Mouse (Mus musculus): ENCODE measurements around the gene Gm10447. TPM values are rescaled to one million over a fixed set of nuclear protein-coding genes. Genes with fewer than 3 reads are reported as not detected.
A peak's percentile ranks its signal among the peaks of the same experiment; 100 is the strongest.
"Not testable (repeated sequence)": the region's sequence is repeated elsewhere in the genome, so short reads cannot be mapped to it uniquely, and the experiment has no call there.

Gene Gm10447
- total RNA-seq, 2 experiments from 2014 or later = 0.22 to 0.34 TPM

DNA sequence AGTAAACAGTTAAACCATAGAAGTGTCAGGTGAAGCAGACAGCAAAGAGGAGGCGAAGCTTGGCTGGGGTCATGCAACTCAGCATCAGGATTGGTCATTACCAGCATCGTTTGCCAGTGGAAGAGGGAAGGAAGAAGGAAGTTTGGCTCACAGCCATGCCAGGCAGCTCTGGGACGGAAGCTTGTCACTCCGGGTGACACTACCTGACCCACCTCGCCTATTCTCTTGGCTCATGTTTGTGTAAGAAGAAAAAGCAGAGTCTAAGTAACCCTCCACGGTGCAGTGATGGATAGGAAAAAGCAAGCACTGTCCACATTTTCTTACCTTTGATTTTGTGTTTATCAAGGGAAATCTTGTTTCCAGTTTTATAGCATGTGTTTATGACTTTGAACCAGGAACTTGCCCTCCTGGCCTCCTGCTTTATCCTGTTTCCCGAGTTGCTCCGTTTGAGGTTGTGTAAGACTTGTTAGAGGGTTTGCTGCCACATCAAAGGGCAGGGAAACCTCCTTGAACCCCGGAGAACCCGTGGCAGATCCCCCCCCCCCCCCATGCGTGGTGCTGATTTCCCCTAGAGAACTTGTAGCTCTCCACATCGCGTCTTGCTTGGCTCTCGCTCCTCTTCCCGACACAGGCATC is 6.7 kb downstream of the Gm10447 start:
- intact Hi-C loops (cut with DNase I) = no loop called here
- DNase-seq (ENCODE audit: low spot score in 2 of 2) = no peak

DNA sequence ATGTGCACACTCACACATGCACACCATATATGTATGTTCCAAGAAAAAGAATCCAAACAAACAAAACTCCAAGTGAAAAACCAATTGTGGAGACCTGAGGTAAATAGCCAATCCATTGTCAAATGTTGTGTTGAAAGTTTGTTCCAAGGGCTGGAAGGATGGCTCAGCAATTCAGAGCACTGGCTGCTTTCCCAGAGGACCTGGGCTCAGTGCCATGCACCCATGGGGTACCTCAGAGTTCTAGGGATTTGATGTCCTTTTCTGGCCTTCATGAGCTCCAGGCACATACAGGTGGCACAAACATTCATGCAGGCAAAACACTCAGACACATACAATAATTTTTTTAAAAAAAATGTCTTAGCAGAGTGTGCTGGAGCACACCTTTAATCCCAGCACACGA is 8.4 kb downstream of the Gm10447 start:
- no peak for DNase-seq (ENCODE audit: low spot score in 2 of 2)

DNA sequence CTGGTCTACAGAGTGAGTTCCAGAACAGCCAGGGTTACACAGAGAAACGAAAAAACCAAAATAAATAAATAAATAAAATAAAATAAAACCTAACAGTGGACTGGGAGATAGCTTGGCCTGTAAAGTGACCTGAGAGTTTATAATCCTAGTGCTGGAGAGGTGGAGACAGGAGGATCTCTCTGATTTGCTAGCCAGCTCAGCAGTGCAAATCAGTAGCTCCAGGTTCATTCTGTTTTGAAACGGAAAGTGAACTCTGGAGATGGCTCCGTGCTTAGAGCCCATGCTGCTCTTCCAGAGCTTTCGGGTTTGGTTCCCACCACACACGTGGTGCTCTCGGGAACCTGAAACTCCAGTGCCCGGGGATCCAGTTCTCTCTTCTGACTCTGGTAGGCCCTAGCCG is 8.9 kb downstream of the Gm10447 start:
- no peak for DNase-seq (ENCODE audit: low spot score in 2 of 2)
- intact Hi-C loops (cut with DNase I) = no loop called here

More for the DNA sequence above, 8.4 kb downstream of the Gm10447 start:
- intact Hi-C loops (cut with DNase I) = no loop called here

DNA sequence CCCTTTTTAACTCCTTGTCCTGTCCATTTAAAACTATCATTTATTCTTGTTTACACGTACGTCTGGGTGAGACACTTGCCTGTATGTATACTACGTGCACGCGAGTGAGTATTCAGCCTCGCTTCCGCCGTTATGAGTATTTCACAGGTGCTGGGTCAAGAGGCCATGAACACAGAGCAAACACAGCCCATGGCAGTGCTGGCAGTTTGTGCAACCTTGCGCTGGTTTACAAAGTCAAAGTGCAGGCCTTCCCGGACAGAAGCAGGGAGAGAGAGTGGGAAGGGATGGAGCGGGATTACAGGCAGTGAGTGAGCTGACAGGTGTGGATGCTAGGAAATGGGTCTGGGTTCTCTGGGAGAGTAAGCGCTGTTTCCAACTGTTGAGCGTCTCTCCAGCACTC is 10.7 kb downstream of the Gm10447 start:
- intact Hi-C loops (cut with DNase I) = no loop called here

DNA sequence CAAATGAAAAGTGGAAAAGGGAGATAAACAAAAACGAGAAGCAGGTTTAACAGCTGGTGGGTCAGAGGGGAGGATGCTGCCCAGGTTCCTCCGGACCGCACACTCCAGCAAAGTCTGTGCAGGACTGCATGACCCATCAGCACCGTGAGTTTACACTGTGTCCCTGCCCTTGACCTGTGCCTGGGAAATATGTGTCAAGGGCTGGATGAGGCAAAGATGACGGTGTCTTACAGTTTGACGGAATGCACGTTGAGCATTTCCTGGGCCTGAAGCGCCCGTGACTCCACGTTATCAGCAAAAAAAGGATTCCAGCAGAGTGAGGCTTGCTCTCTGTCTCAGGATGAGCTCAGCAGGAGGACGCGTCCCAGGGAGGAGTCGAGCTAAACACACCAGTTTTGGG is 11.3 kb downstream of the Gm10447 start:
- no peak for DNase-seq (ENCODE audit: low spot score in 2 of 2)
- intact Hi-C loops (cut with DNase I) = no loop called here

More for the DNA sequence above, 10.7 kb downstream of the Gm10447 start:
- DNase-seq (ENCODE audit: low spot score in 2 of 2) = no peak

DNA sequence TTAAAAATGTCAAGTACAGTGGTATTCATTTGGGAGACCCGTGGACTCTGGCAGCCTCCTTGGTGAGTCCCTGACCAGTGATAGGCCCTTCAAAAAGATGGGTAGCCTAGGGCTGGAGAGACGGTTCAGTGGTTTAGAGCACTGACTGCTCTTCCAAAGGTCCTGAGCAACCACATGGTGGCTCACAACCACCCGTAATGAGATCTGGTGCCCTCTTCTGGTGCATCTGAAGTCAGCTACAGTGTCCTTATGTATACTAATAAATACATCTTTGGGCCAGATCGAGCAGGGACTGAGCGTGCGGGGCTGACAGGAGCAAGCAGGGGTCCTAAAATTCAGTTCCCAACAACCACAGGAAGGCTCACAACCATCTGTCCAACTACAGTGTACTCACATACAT is 13.0 kb downstream of the Gm10447 start:
- intact Hi-C loops (cut with DNase I) = no loop called here
- no peak for DNase-seq (ENCODE audit: low spot score in 2 of 2)

DNA sequence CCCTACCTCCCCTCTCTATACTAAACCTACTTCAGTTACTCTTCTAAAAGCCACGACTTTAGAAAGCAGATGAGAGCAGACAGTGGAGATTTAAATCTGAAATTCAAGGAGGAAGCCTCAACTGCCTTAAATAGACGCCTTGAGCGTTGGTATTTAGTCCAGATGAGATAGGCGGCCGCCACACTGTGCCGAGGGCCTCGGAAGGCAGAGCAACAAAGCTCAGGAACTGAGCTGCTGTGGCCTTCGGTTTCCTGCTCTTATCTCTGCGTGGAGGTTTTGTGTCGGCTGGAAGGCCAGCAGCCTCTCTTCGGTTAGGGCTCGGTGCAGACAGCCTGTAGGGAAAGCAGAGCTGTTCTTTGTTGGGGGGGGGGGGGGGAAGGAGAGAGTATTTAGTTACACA is 15.0 kb downstream of the Gm10447 start:
- DNase-seq (ENCODE audit: low spot score in 2 of 2) = no peak
- intact Hi-C loops (cut with DNase I) = no loop called here

DNA sequence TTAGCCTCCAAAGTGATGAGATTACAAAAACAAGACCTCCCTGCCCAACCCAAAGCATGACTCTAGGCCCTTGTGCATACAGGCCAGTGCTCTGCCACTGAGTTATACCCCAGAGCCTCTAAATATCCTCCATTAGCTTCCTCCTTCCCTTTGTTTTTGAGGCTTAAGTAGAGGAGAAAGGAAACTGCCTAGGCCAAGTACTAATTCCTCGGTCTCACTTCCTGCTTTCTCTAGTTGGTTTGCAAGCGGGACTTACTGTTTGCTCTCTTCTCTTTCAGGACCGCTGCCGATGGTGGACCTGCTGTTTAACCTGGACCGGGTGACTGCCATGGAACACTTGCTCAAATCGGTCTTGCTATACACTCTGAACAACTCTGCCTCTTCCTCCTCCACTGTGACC is 20.6 kb downstream of the Gm10447 start:
- DNase-seq (ENCODE audit: low spot score in 2 of 2) = no peak
- intact Hi-C loops (cut with DNase I) = no loop called here

DNA sequence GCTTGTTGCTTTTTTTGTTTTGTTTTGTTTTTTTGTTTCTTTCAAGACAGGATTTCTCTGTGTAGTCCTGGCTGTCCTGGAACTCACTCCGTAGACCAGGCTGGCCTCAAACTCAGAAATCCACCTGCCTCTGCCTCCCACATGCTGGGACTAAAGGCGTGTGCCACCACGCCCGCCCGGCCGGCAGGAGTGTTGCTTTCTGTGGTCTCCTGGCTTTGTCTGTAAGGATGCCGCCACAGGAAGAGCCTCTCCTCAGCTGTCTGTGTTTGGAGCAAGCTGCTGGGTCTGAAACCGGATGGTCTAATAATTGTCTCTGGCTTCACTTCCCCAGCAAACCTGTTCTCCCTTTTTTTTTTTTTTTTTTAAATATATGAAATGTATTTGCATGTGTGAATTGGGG is 21.4 kb downstream of the Gm10447 start:
- DNase-seq (ENCODE audit: low spot score in 2 of 2) = no peak
- intact Hi-C loops (cut with DNase I) = no loop called here

DNA sequence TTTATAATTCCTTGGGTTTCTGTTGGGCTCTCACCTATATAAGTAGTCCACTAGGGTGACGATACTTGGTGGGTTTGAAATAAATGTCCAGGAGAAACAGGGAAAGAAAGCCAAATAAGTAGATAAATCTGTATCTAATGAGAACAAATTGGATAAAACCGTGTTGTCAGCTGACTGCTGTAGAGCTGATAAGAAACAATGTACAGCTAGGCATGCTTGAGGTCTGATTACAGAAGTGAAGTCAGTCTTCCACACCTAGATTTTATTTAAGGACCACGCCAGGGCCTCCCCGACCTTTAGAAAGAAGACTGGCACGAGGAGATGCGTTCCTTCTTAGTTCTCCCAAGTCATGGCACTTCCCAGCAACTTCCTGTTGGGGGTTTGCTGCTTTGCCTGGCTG is 23.9 kb downstream of the Gm10447 start:
- DNase-seq (ENCODE audit: low spot score in 2 of 2) = no peak
- intact Hi-C loops (cut with DNase I) = no loop called here

DNA sequence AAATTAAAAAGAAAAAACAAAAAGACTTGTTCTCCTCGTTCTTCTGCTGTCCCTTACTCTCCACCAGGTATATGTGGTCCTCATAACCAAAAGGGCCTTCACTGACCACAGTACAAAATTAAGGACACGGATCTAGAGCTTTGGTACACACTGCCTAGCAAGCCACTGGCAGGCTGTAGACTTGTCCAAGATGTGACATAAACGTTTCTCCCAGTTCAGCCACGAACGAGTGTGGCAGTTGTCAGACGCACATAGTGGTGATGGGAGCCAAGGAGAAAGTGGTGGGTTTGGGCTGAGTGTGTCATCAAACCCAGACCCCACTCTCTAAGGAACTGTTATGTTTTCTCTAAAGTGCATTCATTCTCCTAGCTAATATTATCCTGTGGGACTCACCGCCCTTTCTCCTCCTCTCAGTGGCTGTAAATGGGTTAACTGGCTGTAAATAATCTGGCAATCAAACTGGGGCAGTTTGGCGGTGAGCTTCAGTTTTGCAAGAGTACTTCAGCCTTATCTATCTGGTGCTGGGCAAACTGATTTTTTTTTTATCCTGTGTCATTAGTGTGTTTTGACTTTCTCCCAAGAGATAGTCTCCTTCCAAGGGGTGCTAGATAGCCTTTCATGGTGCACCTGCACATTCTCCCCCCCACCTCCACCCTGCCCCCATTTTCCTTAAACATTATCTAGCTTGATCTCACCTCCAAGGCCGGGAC is 25.4 kb downstream of the Gm10447 start:
- intact Hi-C loops (cut with DNase I) = no loop called here
- DNase-seq (ENCODE audit: low spot score in 2 of 2) = no peak

DNA sequence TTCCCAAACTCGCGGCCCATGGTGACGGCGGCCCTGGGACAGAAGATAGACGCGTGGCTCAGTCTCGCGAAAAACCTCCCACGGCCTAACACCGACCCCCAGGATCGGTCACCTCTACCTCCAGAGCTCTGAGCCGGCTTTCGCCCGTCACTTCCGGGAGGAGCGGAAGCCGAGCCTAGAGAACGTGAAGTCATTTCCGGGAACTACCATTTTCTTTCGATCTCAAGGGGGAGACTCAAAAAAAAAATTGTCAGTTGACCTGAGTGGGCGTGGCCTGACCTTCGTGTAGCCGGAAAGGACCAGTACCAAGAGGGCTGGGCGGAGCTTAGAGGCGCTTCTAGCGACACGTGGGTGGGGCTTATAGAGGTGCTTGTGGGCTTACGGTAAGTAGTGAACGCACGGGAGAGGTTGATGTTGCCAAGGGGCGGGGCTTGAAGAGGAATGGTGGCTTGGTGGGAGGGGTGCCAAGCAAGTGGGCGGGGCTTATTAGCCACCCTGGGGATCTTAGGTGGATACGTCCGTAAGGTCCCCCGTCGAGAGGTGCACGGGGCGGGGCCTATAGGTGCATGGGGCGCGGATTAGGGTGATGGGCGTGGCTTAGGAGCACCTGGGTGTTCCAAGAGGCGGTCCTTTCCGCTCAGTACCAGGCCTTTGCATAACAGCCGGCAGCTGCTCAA is 26.1 kb downstream of the Gm10447 start, which contains the start of the genes Uqcrq and Gdf9:
TSS of gene Uqcrq (minus strand) at position 162 of the 677 bp plus-strand sequence.
TSS of gene Gdf9 (plus strand) at position 354 of the 677 bp plus-strand sequence.
- intact Hi-C loops (cut with DNase I) = no loop called here
- peak; percentile 98 to 99 for DNase-seq (ENCODE audit: low spot score in 2 of 2)

DNA sequence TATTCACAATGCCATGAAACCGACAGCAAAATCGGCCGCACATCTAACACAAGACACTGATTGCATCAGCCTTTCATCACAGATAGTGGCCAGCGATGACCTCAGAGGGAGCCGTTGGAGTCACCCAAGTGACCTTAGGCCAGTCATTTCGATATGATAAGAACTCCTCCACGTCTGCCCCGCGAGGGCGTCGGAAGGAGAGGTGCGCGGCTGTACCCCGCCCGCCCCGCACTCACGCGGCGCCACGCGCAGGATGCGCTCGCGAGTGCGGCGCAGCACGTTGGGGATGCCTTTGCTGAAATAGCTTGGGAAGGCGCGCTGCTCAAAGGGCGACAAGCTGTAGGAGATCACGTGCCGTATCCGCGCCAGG is 26.6 kb downstream of the Gm10447 start:
- intact Hi-C loops (cut with DNase I) = no loop called here
- no peak for DNase-seq (ENCODE audit: low spot score in 2 of 2)

DNA sequence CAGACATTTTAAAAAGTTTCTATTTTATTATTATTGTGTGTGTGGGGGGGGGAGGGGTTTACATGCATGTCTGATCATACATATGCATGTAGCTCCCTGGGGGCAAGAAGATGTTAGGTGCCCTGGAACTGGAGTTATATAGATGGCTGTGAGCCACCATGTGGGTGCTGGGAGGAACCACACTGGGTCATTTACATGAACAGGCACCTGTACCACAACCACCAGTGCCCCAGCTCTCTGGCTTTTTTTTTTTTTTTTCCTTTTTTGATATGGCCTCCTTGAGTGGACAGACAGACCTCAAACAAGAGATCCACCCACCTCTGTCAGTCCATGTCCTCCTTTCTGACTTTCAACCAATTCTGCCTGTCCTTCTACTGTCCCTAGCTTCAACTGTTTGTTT is 27.7 kb downstream of the Gm10447 start:
- intact Hi-C loops (cut with DNase I) = no loop called here
- no peak for DNase-seq (ENCODE audit: low spot score in 2 of 2)

DNA sequence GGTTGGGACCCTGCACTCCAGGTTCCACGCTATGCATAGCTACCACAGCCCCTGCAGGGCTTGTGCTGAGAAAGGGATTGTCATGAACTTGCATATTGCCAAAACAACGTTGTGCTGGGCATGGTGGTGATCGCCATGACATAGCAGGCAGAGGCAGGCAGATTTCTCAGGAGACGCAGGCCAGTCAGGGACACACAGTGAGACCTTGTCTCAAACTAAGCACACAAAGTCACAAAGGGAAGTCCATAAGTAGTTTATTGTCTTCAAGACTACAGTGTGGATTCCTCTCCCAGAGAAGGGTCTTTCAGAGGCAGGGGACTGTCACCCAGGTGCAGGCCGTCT is 28.2 kb downstream of the Gm10447 start:
- DNase-seq (ENCODE audit: low spot score in 2 of 2) = no peak
- intact Hi-C loops (cut with DNase I) = no loop called here

DNA sequence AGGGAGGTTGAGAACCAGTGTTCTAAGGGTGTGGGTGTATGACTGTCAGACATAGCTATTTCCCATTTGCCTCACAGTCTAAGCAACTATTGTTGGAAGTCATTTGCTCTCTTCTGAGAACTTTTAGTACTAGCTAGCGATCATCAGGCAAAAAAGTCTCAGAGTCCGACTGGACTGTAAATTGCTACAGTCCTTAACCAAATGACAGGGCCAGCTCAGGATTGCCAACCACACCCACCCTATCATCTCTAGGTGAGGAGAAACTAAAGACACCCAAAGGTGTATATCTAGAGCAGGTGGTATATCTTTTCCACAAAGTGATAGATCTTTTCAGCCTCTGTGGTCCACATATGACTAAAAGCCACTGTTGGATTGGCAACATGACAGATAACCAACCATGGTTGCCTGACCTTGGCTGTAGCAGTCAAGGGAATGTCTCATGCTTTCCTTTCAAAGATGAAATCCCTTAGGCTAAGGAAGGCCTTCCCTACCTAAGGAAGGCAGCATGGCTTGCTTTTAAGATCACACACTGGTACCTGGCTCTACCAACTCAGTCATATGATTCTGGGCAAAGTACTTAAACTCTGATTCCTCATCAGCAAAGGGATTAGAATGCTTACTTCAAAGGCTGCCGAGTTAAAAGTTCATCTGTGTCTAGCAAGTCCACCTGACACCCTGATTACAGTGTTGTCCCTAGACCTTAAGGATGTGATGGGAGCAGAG is 28.8 kb downstream of the Gm10447 start:
- intact Hi-C loops (cut with DNase I) = no loop called here
- no peak for DNase-seq (ENCODE audit: low spot score in 2 of 2)

DNA sequence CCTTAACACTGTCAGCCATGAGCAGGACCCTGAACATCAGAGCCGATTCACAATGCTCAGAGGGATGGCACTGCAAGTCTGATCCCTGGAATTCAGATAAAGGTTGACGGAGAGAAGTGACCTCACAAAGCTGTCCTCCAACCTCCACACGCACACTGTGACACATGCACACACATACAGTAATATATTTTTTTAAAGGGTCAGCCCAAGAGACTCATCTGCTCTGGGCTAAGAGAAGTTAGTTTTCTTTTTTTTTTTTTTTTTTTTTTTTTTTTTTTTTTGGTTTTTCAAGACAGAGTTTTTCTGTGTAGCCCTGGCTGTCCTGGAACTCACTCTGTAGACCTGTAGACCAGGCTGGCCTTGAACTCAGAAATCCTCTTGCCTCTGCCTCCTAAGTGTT is 30.0 kb downstream of the Gm10447 start:
- intact Hi-C loops (cut with DNase I); DNase-seq (ENCODE audit: low spot score in 2 of 2): not testable (repeated sequence)

DNA sequence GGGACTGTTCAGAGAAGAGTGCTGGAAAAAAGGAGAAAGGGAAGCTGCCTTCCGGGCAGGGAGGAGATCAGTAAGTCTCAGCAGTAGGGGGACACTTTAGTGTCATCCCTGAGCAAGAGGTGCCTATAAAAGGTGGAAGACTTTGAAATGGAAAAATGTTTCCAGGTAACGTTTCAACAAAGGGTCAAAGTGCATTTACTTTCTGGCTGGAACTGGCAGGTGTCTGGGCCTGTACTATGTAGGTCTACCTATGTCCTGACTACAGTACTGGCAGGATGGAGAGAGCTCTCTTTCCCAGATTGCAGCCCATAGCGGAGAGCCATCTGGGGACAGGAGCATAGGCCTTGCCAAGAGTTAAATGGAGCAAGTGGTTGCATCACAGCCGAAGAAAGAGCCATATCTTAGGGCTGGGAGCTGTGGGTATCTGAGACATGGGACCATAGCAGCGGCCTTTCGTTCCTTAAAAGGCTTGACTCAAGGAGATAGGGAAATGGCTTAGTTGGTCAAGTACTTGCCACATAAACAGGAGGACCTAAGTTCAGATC is 31.1 kb downstream of the Gm10447 start:
- no peak for DNase-seq (ENCODE audit: low spot score in 2 of 2)
- intact Hi-C loops (cut with DNase I) = no loop called here

DNA sequence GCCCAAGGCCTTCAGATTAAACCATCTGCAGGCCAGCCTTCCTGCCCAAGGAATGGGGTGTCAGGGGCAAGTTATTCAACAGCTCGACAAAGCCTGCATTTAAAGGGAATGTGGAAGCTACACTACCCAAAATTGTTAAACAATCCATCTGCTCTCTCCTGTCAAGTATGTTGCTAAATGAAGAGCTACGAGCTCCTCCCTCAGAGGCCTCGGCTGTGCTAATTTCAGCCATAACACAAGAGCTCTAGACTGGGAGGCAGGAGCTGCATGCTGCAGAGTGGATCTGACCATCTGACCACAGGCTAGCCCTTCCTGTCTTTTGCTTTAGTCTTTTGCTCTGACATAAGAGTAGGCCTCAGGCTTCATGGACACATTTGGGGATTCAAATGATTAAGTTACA is 31.7 kb downstream of the Gm10447 start:
- intact Hi-C loops (cut with DNase I) = no loop called here
- peak in 1 of 2 experiments; percentile 28 for DNase-seq (ENCODE audit: low spot score in 2 of 2)

DNA sequence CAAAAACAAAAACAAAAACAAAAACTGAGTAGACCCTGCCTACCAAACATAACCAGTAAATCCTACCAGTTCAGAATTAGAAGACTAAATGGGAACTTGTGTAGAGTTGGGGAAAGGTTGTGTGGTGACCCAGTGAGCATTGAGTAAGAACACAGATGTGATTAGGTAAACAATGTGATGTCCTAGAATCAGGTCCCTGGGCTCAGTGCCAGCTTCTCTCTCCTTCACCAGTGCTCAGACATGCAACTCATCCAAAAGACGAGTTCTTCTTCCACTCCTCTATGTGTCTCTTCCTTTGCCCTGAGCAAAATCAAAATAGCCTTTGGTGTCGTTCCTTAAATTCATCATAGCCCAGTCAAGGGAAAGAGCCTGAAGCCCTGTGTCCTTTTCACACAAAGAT is 32.1 kb downstream of the Gm10447 start:
- intact Hi-C loops (cut with DNase I) = no loop called here
- no peak for DNase-seq (ENCODE audit: low spot score in 2 of 2)

Data from left cerebral cortex, postnatal 36 days (tissue).